Mouse (Mus musculus): ENCODE measurements around the gene Carf. TPM values are rescaled to one million over a fixed set of nuclear protein-coding genes. Genes with fewer than 3 reads are reported as not detected.

Carf gene
- polyA plus RNA-seq, 2 experiments, result 1.5 to 1.9 TPM

DNA sequence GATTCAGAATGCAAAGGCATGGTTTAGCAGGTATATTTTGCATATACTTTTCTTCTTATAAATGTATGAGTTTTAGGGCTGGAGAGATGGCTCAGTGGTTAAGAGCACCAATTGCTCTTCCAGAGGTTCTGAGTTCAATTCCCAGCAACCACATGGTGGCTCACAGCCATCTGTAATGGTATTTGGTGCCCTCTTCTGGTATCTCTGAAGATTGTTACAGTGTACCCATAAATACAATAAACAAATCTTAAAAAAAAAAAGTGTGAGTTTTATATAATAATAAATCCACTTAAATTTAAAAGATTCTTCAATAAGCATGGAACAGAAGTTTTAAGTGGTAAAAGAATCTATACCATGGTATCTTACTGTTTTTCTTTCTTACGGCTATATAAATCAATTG lies 6.5 kb downstream of the Carf start:
- Histone ChIP-seq H3K27ac (no peak overlapping the region), H3K36me3 (replicated peaks; ENCODE audit: control insufficient read depth, insufficient read depth, low read depth) (no peaks in the 10 kb centered on the region; the same call in 1 of the 2 replicates), H3K9ac (replicated peaks) (no peak overlapping the region), H3K4me2 (ENCODE audit: low read depth) (no peak overlapping the region), H3K4me1 (replicated peaks; ENCODE audit: control insufficient read depth in 2 of 2, insufficient read depth in 2 of 2, low read length in 1 of 2) (no peaks in the 10 kb centered on the region), H3K27me3 (ENCODE audit: control insufficient read depth, insufficient read depth, low read length) (no peaks in the 10 kb centered on the region), H3K9me3 (ENCODE audit: control insufficient read depth, low read length) (no peaks in the 10 kb centered on the region), H3K4me3 (ENCODE audit: insufficient read depth in 1 of 2, low read depth in 2 of 2, low read length in 2 of 2) (no peak overlapping the region)
- ATAC-seq (ENCODE audit: insufficient read depth) (no peak), DNase-seq (ENCODE audit: low read depth in 3 of 3, low spot score in 3 of 3) (no peak)
- TF ChIP-seq EP300 (IDR thresholded peaks at IDR 0.05; ENCODE audit: low read depth) (no peak), CTCF (IDR thresholded peaks at IDR 0.05; ENCODE audit: low read depth) (peak; percentile 30; the same call in 1 of the 2 replicates)
- 90% methylated on average over 1 of the region's 1 CpGs for WGBS (ENCODE audit: insufficient replicate concordance)

- Histone ChIP-seq H3K36me3 (replicated peaks; ENCODE audit: control insufficient read depth, insufficient read depth, low read depth) (no peaks in the 10 kb centered on the region), H3K27ac (no peak overlapping the region), H3K4me1 (replicated peaks; ENCODE audit: control insufficient read depth in 2 of 2, insufficient read depth in 2 of 2, low read length in 1 of 2) (no peaks in the 10 kb centered on the region), H3K9me3 (ENCODE audit: control insufficient read depth, low read length) (no peaks in the 10 kb centered on the region), H3K4me2 (ENCODE audit: low read depth) (no peak overlapping the region), H3K27me3 (ENCODE audit: control insufficient read depth, insufficient read depth, low read length) (no peaks in the 10 kb centered on the region), H3K9ac (replicated peaks) (no peak overlapping the region), H3K4me3 (ENCODE audit: insufficient read depth in 1 of 2, low read depth in 2 of 2, low read length in 2 of 2) (no peak overlapping the region)
- DNase-seq (ENCODE audit: low read depth in 3 of 3, low spot score in 3 of 3) (no peak), ATAC-seq (ENCODE audit: insufficient read depth) (no peak)
- WGBS (ENCODE audit: insufficient replicate concordance), result 75% methylated on average over 7 of the region's 7 CpGs
- TF ChIP-seq EP300 (IDR thresholded peaks at IDR 0.05; ENCODE audit: low read depth) (no peak), CTCF (IDR thresholded peaks at IDR 0.05; ENCODE audit: low read depth) (no peak)
Observed at GRCm38 (mm10) chr1:60117721-60118455, 19.8 kb downstream of the Carf start.

DNA sequence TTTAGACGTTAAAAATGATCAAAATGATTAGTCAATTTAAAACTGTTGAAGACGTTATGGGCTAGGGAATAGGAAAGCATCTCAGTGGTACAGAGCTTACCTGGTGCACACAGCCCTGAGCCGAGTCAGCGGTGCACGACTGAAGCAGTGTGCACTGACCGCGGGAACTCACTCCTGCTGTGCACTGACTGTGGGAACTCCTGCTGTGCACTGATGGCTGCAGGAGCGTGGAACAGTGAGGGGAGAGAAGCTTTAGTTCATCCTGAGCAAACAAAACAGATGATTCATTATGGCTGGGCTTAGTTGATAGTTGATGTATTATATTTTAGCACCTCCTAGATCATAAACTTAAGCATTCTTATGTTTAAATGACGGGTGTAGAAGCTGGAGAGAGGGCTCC lies 39.3 kb downstream of the Carf start:
- Histone ChIP-seq H3K4me1 (replicated peaks; ENCODE audit: control insufficient read depth in 2 of 2, insufficient read depth in 2 of 2, low read length in 1 of 2) (no peaks in the 10 kb centered on the region), H3K4me2 (ENCODE audit: low read depth) (no peak overlapping the region), H3K4me3 (ENCODE audit: insufficient read depth in 1 of 2, low read depth in 2 of 2, low read length in 2 of 2) (no peak overlapping the region), H3K9me3 (ENCODE audit: control insufficient read depth, low read length) (no peaks in the 10 kb centered on the region), H3K9ac (replicated peaks) (no peak overlapping the region), H3K36me3 (replicated peaks; ENCODE audit: control insufficient read depth, insufficient read depth, low read depth) (no peaks in the 10 kb centered on the region), H3K27me3 (ENCODE audit: control insufficient read depth, insufficient read depth, low read length) (no peaks in the 10 kb centered on the region), H3K27ac (no peak overlapping the region)
- 72% methylated on average over 9 of the region's 9 CpGs for WGBS (ENCODE audit: insufficient replicate concordance)
- no peak for ATAC-seq (ENCODE audit: insufficient read depth)
- no peak for DNase-seq (ENCODE audit: low read depth in 3 of 3, low spot score in 3 of 3)
- TF ChIP-seq CTCF (IDR thresholded peaks at IDR 0.05; ENCODE audit: low read depth) (no peak), EP300 (IDR thresholded peaks at IDR 0.05; ENCODE audit: low read depth) (no peak)

DNA sequence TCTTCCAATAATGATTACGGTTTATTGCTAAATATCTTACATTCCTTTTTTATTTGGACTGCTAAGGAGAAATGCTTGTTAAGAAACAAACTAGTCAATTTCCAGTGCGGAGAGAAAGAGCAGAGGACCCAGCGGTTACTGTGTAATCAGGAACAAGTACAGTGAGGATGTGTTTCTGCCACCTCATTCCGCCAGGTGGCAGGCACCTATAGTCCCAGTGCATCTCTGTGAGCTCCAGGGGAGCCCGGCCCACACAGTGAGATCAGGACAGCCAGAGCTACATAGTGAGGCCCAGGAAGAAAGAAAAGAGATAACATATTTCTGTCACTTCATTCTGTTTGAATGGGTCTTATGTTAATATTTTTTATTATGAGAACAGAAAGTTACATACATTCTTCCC lies 54.7 kb downstream of the Carf start:
- Histone ChIP-seq H3K4me3 (ENCODE audit: insufficient read depth in 1 of 2, low read depth in 2 of 2, low read length in 2 of 2) (no peak overlapping the region), H3K9me3 (ENCODE audit: control insufficient read depth, low read length) (no peaks in the 10 kb centered on the region), H3K36me3 (replicated peaks; ENCODE audit: control insufficient read depth, insufficient read depth, low read depth) (no peaks in the 10 kb centered on the region), H3K27ac (no peak overlapping the region), H3K9ac (replicated peaks) (no peak overlapping the region), H3K27me3 (ENCODE audit: control insufficient read depth, insufficient read depth, low read length) (no peaks in the 10 kb centered on the region), H3K4me1 (replicated peaks; ENCODE audit: control insufficient read depth in 2 of 2, insufficient read depth in 2 of 2, low read length in 1 of 2) (no peaks in the 10 kb centered on the region), H3K4me2 (ENCODE audit: low read depth) (no peak overlapping the region)
- peak in 1 of 3 experiments; percentile 6 for DNase-seq (ENCODE audit: low read depth in 3 of 3, low spot score in 3 of 3)
- no peak for ATAC-seq (ENCODE audit: insufficient read depth)
- TF ChIP-seq EP300 (IDR thresholded peaks at IDR 0.05; ENCODE audit: low read depth) (no peak), CTCF (IDR thresholded peaks at IDR 0.05; ENCODE audit: low read depth) (peak; percentile 53)
- 63% methylated on average over 5 of the region's 5 CpGs for WGBS (ENCODE audit: insufficient replicate concordance)

GRCm38 (mm10) chr1:60156651-60157050 lies 58.6 kb downstream of the Carf start:
- Histone ChIP-seq H3K9me3 (ENCODE audit: control insufficient read depth, low read length) (no peaks in the 10 kb centered on the region), H3K4me1 (replicated peaks; ENCODE audit: control insufficient read depth in 2 of 2, insufficient read depth in 2 of 2, low read length in 1 of 2) (no peaks in the 10 kb centered on the region), H3K27me3 (ENCODE audit: control insufficient read depth, insufficient read depth, low read length) (no peaks in the 10 kb centered on the region), H3K36me3 (replicated peaks; ENCODE audit: control insufficient read depth, insufficient read depth, low read depth) (no peaks in the 10 kb centered on the region), H3K4me3 (ENCODE audit: insufficient read depth in 1 of 2, low read depth in 2 of 2, low read length in 2 of 2) (no peak overlapping the region), H3K9ac (replicated peaks) (no peak overlapping the region), H3K4me2 (ENCODE audit: low read depth) (no peak overlapping the region), H3K27ac (no peak overlapping the region)
- TF ChIP-seq EP300 (IDR thresholded peaks at IDR 0.05; ENCODE audit: low read depth) (no peak), CTCF (IDR thresholded peaks at IDR 0.05; ENCODE audit: low read depth) (no peak)
- ATAC-seq (ENCODE audit: insufficient read depth) (no peak), DNase-seq (ENCODE audit: low read depth in 3 of 3, low spot score in 3 of 3) (no peak)
- 41% methylated on average over 7 of the region's 7 CpGs for WGBS (ENCODE audit: insufficient replicate concordance)
